Mouse (Mus musculus) megakaryocyte-erythroid progenitor cell, adult 5-6 weeks (primary cell): ENCODE data around the gene Snx5. TPM values are rescaled to one million over a fixed set of nuclear protein-coding genes. Genes with fewer than 3 reads are reported as not detected.

ENCODE experiments used
- ATAC-seq: replicated peaks from 2 replicates; pipeline ENCODE4 v1.8.0; 2016; ENCODE audit warnings: mild to moderate bottlenecking, inconsistent platforms; ENCODE audit not compliant: severe bottlenecking, poor library complexity, low FRiP score, low TSS enrichment
- total RNA-seq, 2 experiments: library from RNA; stranded (forward) in 1 of 2; stranded (reverse) in 1 of 2; fragments of 200-1000, 215-1000 nt in 1 of 2; fragments of >200 nt in 1 of 2; fragmentation: Nextera tagmentation in 1 of 2; gene quantifications; 2 replicates each; pipeline ENCODE4 v1.2.3; 2014 to 2017

The Snx5 gene
- total RNA-seq, 2 experiments from 2014 or later, result 333 to 510 TPM

- ATAC-seq, result no peak
Observed at GRCm38 (mm10) chr2:144233534-144233933, 37.2 kb downstream of the Snx5 start.

DNA sequence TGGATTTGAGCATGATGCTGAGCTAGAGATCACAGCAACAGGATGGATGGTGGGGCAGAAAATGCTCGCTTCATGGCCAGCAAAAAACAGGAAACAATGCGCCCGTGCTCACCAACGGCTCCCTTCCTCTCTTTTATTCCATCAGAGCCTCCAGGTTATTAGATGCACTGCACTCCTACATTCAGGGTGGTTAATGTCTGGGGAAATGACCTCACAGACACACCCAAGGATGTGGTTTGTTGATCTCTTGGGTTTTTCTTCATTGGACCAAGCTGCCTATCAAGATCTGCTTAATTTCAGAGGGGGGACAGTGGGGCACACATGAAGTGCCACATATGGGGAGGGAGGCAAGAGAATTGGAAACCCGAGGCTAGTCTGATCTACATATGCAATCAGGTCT lies 39.6 kb downstream of the Snx5 start:
- peak; percentile 79 for ATAC-seq

DNA sequence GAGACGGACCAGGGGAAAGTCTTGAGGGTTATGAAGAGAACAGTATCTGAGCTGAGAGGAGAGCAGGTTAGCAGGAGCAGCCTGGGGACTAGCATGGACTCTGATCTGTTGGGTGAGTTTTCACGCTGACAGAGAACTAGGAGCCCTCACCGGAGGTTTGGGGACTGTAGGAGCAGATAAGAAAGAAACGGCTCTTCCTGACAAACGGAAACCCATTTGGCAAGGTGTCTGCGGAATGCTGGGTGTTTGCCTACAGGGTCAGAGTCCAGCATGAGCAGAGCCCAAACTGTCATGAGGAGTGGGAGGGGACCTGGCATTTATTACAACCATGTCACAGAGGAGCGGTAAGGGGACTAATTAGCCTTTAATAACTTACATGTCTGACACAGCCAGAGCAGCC lies 40.2 kb downstream of the Snx5 start:
- peak; percentile 67 for ATAC-seq

DNA sequence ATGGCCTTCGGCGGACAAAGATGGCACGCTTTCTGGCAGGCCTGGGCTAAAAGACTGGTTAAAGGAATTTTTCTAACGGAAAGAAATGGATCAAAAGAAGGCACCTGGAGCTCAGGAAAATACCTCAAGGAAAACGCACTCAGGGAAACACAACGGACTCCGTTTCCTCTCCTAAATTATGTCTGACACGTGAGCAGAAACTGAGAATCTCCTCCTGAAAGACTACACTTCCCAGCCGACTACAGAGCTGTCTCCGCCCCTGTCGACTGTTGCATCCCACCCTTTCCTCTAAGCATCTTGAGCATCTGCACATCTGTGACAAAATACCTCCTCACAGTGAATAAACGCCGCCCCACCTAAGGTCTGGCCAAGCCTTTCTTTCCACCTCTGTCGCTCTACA lies 41.1 kb downstream of the Snx5 start:
- ATAC-seq, result peak; percentile 58

- no peak for ATAC-seq
Observed at GRCm38 (mm10) chr2:144228521-144229346, 42.0 kb downstream of the Snx5 start.

- no peak for ATAC-seq
Observed at GRCm38 (mm10) chr2:144226906-144227586, 43.7 kb downstream of the Snx5 start.

GRCm38 (mm10) chr2:144224351-144224750 lies 46.4 kb downstream of the Snx5 start:
- peak; percentile 73 for ATAC-seq

DNA sequence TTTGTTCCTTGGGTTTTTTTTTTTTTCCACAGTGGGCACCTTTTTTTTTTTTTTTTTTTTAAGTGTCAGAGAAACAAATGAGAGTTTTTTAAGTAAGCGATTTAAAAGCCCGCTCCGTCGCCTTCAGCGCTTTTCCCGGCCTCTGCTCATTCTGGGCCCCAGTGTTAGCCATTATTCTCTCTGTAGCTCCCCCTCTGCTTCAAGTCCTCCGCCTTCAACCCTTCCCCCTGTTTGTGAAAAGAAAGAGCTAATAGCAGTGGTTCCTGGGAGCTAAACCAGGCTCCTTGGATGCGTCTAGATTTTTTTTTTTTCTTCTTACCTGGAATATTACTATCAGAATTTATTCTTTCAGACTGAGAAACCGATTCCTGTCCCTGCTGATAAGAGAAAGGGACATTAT lies 55.1 kb downstream of the Snx5 start:
- ATAC-seq, result no peak

GRCm38 (mm10) chr2:144215195-144215594 lies 55.5 kb downstream of the Snx5 start:
- ATAC-seq, result no peak

DNA sequence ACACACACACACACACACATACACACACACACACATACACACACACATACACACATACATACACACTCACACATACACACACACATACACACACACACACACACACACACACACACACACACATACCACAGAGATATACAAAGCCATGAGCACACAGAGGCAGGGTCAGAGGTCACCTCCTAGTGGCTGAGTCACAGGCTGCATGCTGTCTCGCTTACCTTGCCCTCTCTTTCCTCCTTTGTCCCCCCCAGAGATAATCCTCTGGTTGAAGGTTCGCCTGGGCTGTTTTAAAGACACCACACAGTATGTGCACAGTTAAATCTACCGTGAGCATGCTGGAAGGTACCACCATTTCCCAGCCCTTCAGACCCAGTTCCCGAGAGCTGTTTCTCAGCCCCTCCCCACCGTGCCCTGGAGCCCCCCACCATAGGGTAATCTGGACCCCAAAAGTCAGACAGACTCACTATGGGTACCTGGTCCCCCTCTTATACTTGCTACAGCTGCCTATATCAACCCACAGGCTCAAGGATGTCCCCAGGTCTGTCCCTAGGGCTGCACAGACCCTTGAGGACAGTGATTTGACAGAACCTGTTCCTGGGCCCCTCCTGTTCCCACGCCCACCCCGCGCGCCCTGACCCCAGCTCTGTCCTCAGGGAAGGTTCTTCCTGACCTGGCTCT lies 56.1 kb downstream of the Snx5 start:
- peak; percentile 36; the same call in 1 of the 2 replicates for ATAC-seq

GRCm38 (mm10) chr2:144213803-144214202 lies 56.9 kb downstream of the Snx5 start:
- 0 out of 2 replicates have a peak, but pooled peaks have one; percentile 25 for ATAC-seq

DNA sequence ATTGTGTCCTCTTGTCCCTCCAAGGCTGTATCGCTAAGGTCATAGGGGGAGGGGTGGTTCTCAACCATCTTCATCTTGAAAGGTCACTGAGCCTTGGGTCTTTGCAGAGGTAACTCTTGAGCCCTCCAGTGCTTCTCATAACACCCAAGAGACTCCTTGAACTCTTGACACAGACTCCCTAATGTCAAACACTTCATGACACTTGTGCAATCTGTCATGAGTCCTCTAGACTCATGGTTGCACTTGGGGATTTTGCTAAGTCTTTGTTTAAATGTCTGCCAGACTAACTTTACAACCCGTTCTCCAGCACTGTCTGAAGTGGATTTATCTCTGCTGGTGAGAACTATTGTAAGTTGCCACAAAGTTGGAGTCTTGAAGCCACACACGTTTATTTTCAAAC lies 61.3 kb downstream of the Snx5 start:
- no peak for ATAC-seq

DNA sequence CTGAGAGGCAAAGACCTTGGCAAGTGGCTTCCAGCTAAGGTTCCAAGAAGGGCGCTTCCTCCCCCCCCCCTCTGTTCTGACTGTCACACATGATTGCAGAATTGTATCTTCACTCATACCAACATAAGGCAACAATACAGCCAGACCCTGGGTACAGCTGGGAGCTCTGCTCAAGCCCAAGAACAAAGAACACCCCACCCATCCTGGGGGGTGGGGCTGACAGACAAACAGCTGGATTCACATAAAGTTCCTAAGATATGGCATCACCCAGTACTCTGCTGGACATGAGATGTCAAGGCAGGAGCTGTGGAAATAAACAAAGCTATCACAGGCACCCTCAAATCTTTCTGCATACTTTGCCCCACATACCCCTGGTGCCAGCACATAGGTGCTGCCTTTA lies 63.3 kb downstream of the Snx5 start:
- ATAC-seq, result no peak

GRCm38 (mm10) chr2:144203001-144203400 lies 67.7 kb downstream of the Snx5 start:
- no peak for ATAC-seq

- ATAC-seq, result no peak
Observed at GRCm38 (mm10) chr2:144202567-144202966, 68.1 kb downstream of the Snx5 start.

DNA sequence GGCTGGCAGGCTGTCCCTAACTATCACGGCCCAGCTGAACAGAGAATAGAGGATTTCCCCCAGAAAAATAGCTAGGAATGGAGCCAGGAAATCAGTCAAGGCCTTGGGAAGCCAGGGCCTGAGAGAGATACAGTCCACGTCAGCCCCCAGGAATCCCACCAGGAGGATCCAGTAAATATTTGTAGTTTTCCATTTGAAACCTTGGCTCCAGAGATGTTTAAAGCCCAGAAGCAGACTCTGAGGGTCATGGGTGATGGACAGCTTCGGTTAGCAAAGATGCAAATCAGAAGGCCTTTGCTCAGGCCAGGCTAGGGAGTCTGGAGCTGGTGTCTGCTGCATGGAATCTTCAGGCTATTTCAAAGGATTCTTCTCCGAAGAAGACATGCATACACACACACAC lies 68.6 kb downstream of the Snx5 start:
- ATAC-seq, result no peak

Other genes starting within 250 kb of the Snx5 start
- not detected in 2 replicates for gene Banf2, start 237.8 kb downstream of the Snx5 start, total RNA-seq (2014; fragmentation: Nextera tagmentation)
- not detected in 2 replicates for gene Banf2, start 237.8 kb downstream of the Snx5 start, total RNA-seq (2017)
- gene Mgme1, start 243 bp downstream of the Snx5 start, total RNA-seq (2014; fragmentation: Nextera tagmentation), result 9.5 and 16.1 TPM in 2 replicates
- gene Mgme1, start 243 bp downstream of the Snx5 start, total RNA-seq (2017), result 24.7 and 31.8 TPM in 2 replicates
- not detected in 2 replicates for gene Ovol2, start 61.2 kb upstream of the Snx5 start, total RNA-seq (2014; fragmentation: Nextera tagmentation)
- gene Ovol2, start 61.2 kb upstream of the Snx5 start, total RNA-seq (2017), result not detected in 2 replicates
- gene Kat14, start 98.1 kb upstream of the Snx5 start, total RNA-seq (2014; fragmentation: Nextera tagmentation), result 62.3 and 96.4 TPM in 2 replicates
- gene Kat14, start 98.1 kb upstream of the Snx5 start, total RNA-seq (2017), result 29.8 and 33.6 TPM in 2 replicates
- not detected in 2 replicates for gene Pet117, start 98.1 kb upstream of the Snx5 start, total RNA-seq (2014; fragmentation: Nextera tagmentation)
- gene Pet117, start 98.1 kb upstream of the Snx5 start, total RNA-seq (2017), result 2.4 TPM in 1 of 2 replicates, not detected in the other